Mouse (Mus musculus): ENCODE data around the gene Rhobtb1. TPM values are rescaled to one million over a fixed set of nuclear protein-coding genes. Genes with fewer than 3 reads are reported as not detected.

Gene Rhobtb1
- polyA plus RNA-seq, 1 experiment from 2014 or later = 17.5 TPM

DNA sequence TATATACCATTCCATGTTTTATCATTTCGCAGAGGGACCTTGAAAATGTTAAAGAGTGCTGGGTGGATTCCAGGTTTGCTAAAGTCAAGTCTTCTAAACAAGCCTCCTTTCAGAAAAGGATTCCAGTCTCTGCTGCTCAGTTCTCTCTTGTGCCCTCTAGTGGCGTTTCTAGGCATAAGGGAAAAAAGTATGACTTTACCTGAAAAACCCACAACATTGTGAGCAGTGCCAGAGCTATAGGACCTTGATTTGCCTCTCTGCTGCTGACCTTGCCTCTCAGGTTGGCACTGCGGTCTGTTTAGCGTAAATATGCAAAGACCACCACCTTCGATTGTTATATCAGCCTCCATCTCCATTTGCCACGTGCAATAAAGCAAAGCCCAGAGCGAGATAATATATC lies 13.9 kb downstream of the Rhobtb1 start:
- no peak overlapping the region for H3K4me3 ChIP-seq (ENCODE audit: low read depth, low read length)
- H3K9ac ChIP-seq (replicated peaks; ENCODE audit: low read length) = no peak overlapping the region
- no peak overlapping the region for H3K4me2 ChIP-seq (ENCODE audit: low read depth, low read length)
- 59% methylated on average over 7 of the region's 7 CpGs for WGBS
- no peaks in the 10 kb centered on the region for H3K9me3 ChIP-seq (replicated peaks; ENCODE audit: control insufficient read depth, low read length)
- H3K4me1 ChIP-seq (ENCODE audit: control insufficient read depth, insufficient read depth, low read length) = no peaks in the 10 kb centered on the region
- DNase-seq (ENCODE audit: low spot score) = peak; percentile 63
- no peaks in the 10 kb centered on the region for H3K36me3 ChIP-seq (replicated peaks; ENCODE audit: control insufficient read depth, insufficient read depth, low read depth, low read length)
- no peaks in the 10 kb centered on the region for H3K27me3 ChIP-seq (ENCODE audit: control insufficient read depth, insufficient read depth, low read length)
- ATAC-seq (replicated peaks; ENCODE audit: insufficient number of reproducible peaks, low FRiP score, low TSS enrichment, low read depth) = no peak
- H3K27ac ChIP-seq (replicated peaks; ENCODE audit: low read depth, low read length) = no peak overlapping the region

DNA sequence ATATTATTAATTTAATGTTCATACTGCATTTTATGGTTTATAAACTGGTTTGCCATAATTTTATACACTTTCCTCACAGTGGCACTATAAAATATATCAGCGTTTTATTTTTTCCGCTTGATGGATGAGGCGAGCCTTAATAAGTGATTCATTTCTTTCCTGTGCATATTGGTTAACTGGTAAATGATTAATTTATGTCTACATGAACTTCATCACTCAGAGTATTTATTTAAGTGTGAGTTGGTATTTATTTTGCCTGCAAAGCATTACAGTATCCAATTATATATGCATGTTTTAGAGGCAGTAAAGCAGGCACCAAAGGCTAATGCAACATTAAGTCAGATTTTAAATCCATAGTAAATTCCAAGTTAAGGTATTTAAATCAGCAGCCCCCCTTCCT lies 14.6 kb downstream of the Rhobtb1 start:
- Histone ChIP-seq H3K4me3 (ENCODE audit: low read depth, low read length) (no peak overlapping the region), H3K9me3 (replicated peaks; ENCODE audit: control insufficient read depth, low read length) (no peaks in the 10 kb centered on the region), H3K36me3 (replicated peaks; ENCODE audit: control insufficient read depth, insufficient read depth, low read depth, low read length) (no peaks in the 10 kb centered on the region), H3K4me1 (ENCODE audit: control insufficient read depth, insufficient read depth, low read length) (no peaks in the 10 kb centered on the region), H3K9ac (replicated peaks; ENCODE audit: low read length) (no peak overlapping the region), H3K4me2 (ENCODE audit: low read depth, low read length) (no peak overlapping the region), H3K27ac (replicated peaks; ENCODE audit: low read depth, low read length) (no peak overlapping the region), H3K27me3 (ENCODE audit: control insufficient read depth, insufficient read depth, low read length) (no peaks in the 10 kb centered on the region)
- 91% methylated on average over 3 of the region's 3 CpGs for WGBS
- no peak for DNase-seq (ENCODE audit: low spot score)
- ATAC-seq (replicated peaks; ENCODE audit: insufficient number of reproducible peaks, low FRiP score, low TSS enrichment, low read depth) = no peak

DNA sequence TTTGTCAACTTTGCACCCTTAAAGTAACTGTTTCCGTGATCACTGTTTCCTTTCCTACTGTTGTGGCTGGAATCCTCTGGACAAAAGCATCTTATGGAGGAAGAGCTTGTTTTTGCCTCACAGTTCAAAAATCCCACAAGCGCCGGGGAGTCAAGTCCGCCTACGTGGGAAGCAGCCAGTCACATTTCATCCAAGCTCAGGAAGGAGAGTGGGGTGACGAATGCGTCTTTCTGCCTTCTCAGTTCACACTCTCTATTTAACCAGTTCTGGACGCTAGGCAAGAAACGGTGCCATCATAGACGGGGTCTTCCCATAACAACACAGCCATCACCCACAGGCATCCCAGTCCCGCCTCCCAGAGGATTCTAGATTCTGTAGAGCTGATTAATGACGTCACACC lies 15.3 kb downstream of the Rhobtb1 start:
- Histone ChIP-seq H3K4me3 (ENCODE audit: low read depth, low read length) (no peak overlapping the region), H3K27ac (replicated peaks; ENCODE audit: low read depth, low read length) (no peak overlapping the region), H3K9me3 (replicated peaks; ENCODE audit: control insufficient read depth, low read length) (no peaks in the 10 kb centered on the region), H3K27me3 (ENCODE audit: control insufficient read depth, insufficient read depth, low read length) (no peaks in the 10 kb centered on the region), H3K4me1 (ENCODE audit: control insufficient read depth, insufficient read depth, low read length) (no peaks in the 10 kb centered on the region), H3K9ac (replicated peaks; ENCODE audit: low read length) (no peak overlapping the region), H3K36me3 (replicated peaks; ENCODE audit: control insufficient read depth, insufficient read depth, low read depth, low read length) (no peaks in the 10 kb centered on the region), H3K4me2 (ENCODE audit: low read depth, low read length) (no peak overlapping the region)
- 80% methylated on average over 12 of the region's 12 CpGs for WGBS
- ATAC-seq (replicated peaks; ENCODE audit: insufficient number of reproducible peaks, low FRiP score, low TSS enrichment, low read depth) (no peak), DNase-seq (ENCODE audit: low spot score) (no peak)

DNA sequence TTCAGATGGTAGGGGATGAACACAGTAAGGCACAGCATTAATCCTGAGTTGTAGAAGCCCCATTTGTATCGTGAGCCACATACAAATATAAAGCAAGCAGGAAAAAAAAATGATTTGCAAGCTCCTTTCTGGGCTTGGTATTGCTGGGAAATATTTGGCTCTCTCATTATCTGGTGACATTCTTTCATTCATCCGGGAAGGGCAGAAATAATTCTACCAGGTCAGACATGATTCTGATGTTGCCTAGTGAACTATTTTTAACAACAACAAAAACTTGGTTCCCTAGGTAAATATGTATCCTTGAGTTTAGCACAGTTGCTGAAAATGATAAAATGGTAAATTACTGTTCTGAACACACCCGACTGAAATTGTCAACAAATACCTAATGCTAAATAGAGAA lies 21.2 kb downstream of the Rhobtb1 start:
- Histone ChIP-seq H3K4me3 (ENCODE audit: low read depth, low read length) (no peak overlapping the region), H3K9ac (replicated peaks; ENCODE audit: low read length) (no peak overlapping the region), H3K4me1 (ENCODE audit: control insufficient read depth, insufficient read depth, low read length) (no peaks in the 10 kb centered on the region), H3K4me2 (ENCODE audit: low read depth, low read length) (no peak overlapping the region), H3K27me3 (ENCODE audit: control insufficient read depth, insufficient read depth, low read length) (no peaks in the 10 kb centered on the region), H3K27ac (replicated peaks; ENCODE audit: low read depth, low read length) (no peak overlapping the region), H3K36me3 (replicated peaks; ENCODE audit: control insufficient read depth, insufficient read depth, low read depth, low read length) (no peaks in the 10 kb centered on the region), H3K9me3 (replicated peaks; ENCODE audit: control insufficient read depth, low read length) (no peaks in the 10 kb centered on the region)
- ATAC-seq (replicated peaks; ENCODE audit: insufficient number of reproducible peaks, low FRiP score, low TSS enrichment, low read depth) = no peak
- no peak for DNase-seq (ENCODE audit: low spot score)
- 81% methylated on average over 3 of the region's 3 CpGs for WGBS

DNA sequence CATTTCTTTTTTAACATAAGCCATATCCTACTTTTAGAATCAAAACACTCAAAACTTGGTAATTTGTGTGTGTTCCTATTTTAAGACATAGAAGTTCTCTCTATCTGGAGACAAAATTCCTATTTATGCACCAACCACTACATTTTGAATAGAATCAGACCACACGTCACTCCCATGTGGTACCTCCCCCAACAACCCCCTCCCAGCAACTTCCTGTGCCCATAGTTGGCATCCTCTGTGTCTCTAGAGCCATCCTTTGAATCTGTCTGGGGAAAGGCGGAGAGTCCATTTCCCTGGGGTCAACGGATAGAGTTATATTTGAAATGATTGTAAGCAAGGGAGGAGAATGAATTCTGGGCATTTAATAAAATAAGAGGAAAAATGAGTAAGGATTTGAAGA lies 24.9 kb downstream of the Rhobtb1 start:
- ATAC-seq (replicated peaks; ENCODE audit: insufficient number of reproducible peaks, low FRiP score, low TSS enrichment, low read depth) (no peak), DNase-seq (ENCODE audit: low spot score) (no peak)
- Histone ChIP-seq H3K9ac (replicated peaks; ENCODE audit: low read length) (no peak overlapping the region), H3K4me1 (ENCODE audit: control insufficient read depth, insufficient read depth, low read length) (no peaks in the 10 kb centered on the region), H3K36me3 (replicated peaks; ENCODE audit: control insufficient read depth, insufficient read depth, low read depth, low read length) (no peaks in the 10 kb centered on the region), H3K4me2 (ENCODE audit: low read depth, low read length) (no peak overlapping the region), H3K4me3 (ENCODE audit: low read depth, low read length) (no peak overlapping the region), H3K9me3 (replicated peaks; ENCODE audit: control insufficient read depth, low read length) (no peaks in the 10 kb centered on the region), H3K27me3 (ENCODE audit: control insufficient read depth, insufficient read depth, low read length) (no peaks in the 10 kb centered on the region), H3K27ac (replicated peaks; ENCODE audit: low read depth, low read length) (no peak overlapping the region)
- 67% methylated on average over 3 of the region's 3 CpGs for WGBS

DNA sequence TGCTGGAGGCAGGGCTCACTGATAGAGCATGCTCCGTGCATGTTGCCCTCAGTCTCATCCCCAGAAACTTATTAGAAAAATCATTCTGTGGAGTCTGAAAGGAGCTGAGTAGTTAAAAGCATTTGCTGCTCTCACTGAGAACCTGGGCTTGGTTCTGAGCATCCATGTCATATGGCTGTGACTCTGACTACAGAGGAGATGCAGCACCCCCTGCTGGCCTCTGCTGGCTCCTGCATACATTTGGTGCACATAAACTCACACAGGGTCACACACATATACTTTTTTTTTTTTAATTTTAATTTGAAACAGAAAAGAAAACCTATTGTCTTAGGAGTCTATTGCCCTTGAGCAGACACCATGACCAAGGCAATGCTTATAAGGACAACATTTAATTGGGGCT lies 28.1 kb downstream of the Rhobtb1 start:
- no peak overlapping the region for H3K4me3 ChIP-seq (ENCODE audit: low read depth, low read length)
- H3K9ac ChIP-seq (replicated peaks; ENCODE audit: low read length) = no peak overlapping the region
- no peak for ATAC-seq (replicated peaks; ENCODE audit: insufficient number of reproducible peaks, low FRiP score, low TSS enrichment, low read depth)
- H3K27ac ChIP-seq (replicated peaks; ENCODE audit: low read depth, low read length) = no peak overlapping the region
- no peaks in the 10 kb centered on the region for H3K36me3 ChIP-seq (replicated peaks; ENCODE audit: control insufficient read depth, insufficient read depth, low read depth, low read length)
- H3K4me2 ChIP-seq (ENCODE audit: low read depth, low read length) = no peak overlapping the region
- WGBS = 89% methylated on average over 1 of the region's 1 CpGs
- no peaks in the 10 kb centered on the region for H3K9me3 ChIP-seq (replicated peaks; ENCODE audit: control insufficient read depth, low read length)
- no peaks in the 10 kb centered on the region for H3K27me3 ChIP-seq (ENCODE audit: control insufficient read depth, insufficient read depth, low read length)
- H3K4me1 ChIP-seq (ENCODE audit: control insufficient read depth, insufficient read depth, low read length) = no peaks in the 10 kb centered on the region
- no peak for DNase-seq (ENCODE audit: low spot score)

DNA sequence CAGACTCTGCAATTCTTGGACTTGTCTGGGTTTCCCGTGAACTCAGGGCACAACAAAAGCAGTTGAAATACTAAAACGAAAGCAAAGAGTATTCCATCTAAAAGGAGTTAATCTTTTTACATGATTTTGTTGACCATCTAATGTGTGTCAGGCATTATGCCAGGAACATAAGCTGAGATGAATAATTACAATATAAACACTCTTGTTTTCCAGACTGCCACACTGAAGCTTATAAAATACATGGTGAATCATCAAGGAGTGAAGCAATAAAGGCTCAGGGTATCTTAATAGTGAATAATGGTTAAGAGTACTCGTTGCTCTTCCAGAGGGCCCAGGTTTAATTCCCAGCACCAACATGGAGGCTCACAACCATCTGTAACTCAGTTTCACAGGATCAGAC lies 29.8 kb downstream of the Rhobtb1 start:
- Histone ChIP-seq H3K4me2 (ENCODE audit: low read depth, low read length) (no peak overlapping the region), H3K27me3 (ENCODE audit: control insufficient read depth, insufficient read depth, low read length) (no peaks in the 10 kb centered on the region), H3K4me3 (ENCODE audit: low read depth, low read length) (no peak overlapping the region), H3K4me1 (ENCODE audit: control insufficient read depth, insufficient read depth, low read length) (no peaks in the 10 kb centered on the region), H3K9ac (replicated peaks; ENCODE audit: low read length) (no peak overlapping the region), H3K27ac (replicated peaks; ENCODE audit: low read depth, low read length) (no peak overlapping the region), H3K9me3 (replicated peaks; ENCODE audit: control insufficient read depth, low read length) (no peaks in the 10 kb centered on the region), H3K36me3 (replicated peaks; ENCODE audit: control insufficient read depth, insufficient read depth, low read depth, low read length) (no peaks in the 10 kb centered on the region)
- DNase-seq (ENCODE audit: low spot score) = no peak
- no peak for ATAC-seq (replicated peaks; ENCODE audit: insufficient number of reproducible peaks, low FRiP score, low TSS enrichment, low read depth)
- 80% methylated on average over 3 of the region's 3 CpGs for WGBS

DNA sequence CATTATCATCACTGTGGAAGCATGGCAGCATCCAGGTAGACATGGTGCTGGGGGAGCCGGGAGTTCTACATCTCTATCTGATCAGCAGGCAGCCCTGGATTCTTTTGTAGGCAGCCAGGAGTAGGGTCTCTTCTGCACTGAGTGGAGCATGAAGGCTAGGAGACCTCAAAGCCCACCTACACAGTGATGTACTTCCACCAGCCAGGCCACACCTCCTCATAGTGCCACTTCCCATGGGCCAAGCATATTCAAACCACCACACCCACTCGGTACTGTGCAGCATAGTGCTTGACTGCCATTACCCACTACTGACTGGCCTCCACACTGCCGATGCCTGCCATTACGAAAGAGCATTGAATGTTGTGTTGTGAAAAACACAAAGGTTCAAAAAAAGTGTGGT lies 33.7 kb downstream of the Rhobtb1 start:
- Histone ChIP-seq H3K4me1 (ENCODE audit: control insufficient read depth, insufficient read depth, low read length) (no peaks in the 10 kb centered on the region), H3K9ac (replicated peaks; ENCODE audit: low read length) (no peak overlapping the region), H3K36me3 (replicated peaks; ENCODE audit: control insufficient read depth, insufficient read depth, low read depth, low read length) (no peaks in the 10 kb centered on the region), H3K4me2 (ENCODE audit: low read depth, low read length) (no peak overlapping the region), H3K27ac (replicated peaks; ENCODE audit: low read depth, low read length) (no peak overlapping the region), H3K4me3 (ENCODE audit: low read depth, low read length) (no peak overlapping the region), H3K9me3 (replicated peaks; ENCODE audit: control insufficient read depth, low read length) (no peaks in the 10 kb centered on the region), H3K27me3 (ENCODE audit: control insufficient read depth, insufficient read depth, low read length) (no peaks in the 10 kb centered on the region)
- DNase-seq (ENCODE audit: low spot score) (no peak), ATAC-seq (replicated peaks; ENCODE audit: insufficient number of reproducible peaks, low FRiP score, low TSS enrichment, low read depth) (peak; percentile 65; the same call in 1 of the 2 replicates)
- 95% methylated on average over 4 of the region's 4 CpGs for WGBS
